Mouse (Mus musculus): ENCODE results near the gene Pth2. TPM values are rescaled to one million over a fixed set of nuclear protein-coding genes. Genes with fewer than 3 reads are reported as not detected.

Pth2 gene
- polyA plus RNA-seq (2015; fragmentation: Illumina TruSeq; extraction: RNeasy Lipid Tissue Mini Kit (QIAGEN cat#74804); ENCODE audit: insufficient read depth, low replicate concordance) = not detected

DNA sequence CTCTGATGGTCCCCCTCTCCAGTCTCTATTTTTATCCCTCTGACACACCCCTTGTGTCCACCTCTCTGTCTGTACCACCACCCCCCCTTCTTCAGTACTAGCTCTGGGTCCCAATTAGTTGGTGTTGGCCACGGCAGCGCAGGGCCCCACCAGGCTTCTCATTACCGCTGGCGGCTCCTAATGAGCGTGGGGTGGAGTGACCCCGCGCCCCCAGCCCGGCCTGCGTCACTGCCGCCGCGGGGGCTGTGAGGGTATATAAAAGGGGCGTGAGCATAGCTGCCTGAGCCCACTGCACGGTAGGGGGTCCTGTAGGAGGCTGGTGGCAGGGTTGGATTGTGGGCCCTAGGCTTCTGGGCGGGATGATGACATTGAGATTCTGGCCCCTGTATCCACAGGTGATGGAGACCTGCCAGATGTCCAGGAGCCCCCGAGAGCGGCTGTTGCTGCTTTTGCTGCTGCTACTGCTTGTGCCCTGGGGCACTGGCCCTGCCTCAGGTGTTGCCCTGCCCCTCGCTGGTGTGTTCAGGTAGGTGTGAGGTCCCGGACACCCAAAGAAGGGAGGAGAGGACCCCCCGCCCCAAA is at the start of gene Pth2:
Gene Pth2 (plus strand): TSS at position 100 of the 582 bp plus-strand sequence.

DNA sequence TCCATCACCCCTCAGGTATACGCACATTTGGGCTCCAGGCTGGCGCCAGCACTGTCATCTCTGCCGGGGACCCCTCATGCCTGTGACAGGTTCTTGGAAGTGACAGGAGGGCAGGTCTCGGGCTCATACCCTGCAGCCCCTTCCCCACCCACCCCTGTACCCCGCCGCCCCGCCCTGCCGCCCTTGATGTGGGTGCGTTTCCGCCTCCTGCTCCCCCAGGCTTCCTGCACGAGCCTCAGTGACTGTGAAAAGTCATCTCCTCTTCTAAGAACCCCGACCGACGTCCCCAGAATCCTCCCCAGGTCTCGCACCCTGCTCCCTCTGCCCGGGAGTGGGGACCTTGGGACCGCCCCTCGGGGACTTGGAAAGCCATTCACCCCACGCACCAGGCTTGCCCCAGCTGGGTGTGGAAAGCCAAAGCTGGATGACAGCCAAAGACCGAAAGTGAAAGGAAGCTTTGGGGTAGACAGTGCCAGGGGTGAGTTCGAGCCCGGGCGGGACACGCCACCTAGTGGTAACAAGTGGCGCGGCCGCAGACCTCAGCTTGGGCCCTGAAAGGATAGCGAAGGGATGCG is 44.7 kb upstream of the Pth2 start, which contains the start of the genes Gm45713 and Flt3l:
Gene Gm45713 (minus strand): TSS at position 239 of the 575 bp plus-strand sequence.
Gene Flt3l (minus strand): TSS at position 440 of the 575 bp plus-strand sequence.

DNA sequence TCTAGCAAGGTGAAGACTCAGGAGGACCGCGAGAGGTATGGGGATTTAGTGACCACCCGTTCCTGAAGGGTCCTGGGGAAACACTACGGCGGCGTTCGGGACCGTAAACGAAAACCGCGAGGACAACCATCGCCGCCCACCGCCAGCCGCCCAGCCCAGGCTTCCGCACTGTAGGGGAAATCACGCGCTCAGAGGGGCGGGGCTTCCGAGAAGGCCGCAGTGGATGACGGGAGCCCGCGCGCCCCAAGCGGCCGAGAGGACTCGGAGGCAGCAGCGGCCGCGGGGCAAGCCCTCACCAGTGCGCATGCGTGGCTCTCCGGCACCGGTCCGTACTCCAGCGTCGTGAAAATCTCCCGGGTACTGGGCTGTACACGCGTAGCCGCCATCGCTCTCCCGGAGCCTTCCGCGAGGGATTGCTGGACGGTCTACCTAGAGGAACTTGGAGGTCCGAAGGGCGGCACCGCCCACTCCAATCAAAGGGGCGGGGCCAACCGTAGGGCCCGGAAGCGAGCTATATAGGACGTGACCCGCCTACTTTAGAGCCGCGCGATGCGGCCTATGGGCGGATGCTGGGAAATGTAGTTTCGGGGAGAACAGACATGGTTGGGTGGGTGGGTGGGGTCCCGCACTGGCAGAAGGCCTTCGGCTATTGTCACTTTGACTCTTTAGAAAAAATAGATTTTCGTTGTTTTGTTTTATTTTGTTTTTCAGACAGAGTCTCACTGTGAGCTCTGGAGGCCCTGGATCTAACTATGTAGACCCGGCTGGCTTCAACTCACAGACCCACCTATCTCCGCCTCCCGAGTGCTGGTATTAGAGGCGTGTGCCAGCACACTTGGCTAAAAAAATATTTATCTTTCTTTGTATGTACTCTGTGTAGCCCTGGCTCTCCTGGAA is 26.5 kb upstream of the Pth2 start, which contains the start of the genes Pih1d1 and Aldh16a1:
Gene Pih1d1 (plus strand): TSS at position 208 of the 897 bp plus-strand sequence.
Gene Aldh16a1 (minus strand): TSS at position 489 of the 897 bp plus-strand sequence.

DNA sequence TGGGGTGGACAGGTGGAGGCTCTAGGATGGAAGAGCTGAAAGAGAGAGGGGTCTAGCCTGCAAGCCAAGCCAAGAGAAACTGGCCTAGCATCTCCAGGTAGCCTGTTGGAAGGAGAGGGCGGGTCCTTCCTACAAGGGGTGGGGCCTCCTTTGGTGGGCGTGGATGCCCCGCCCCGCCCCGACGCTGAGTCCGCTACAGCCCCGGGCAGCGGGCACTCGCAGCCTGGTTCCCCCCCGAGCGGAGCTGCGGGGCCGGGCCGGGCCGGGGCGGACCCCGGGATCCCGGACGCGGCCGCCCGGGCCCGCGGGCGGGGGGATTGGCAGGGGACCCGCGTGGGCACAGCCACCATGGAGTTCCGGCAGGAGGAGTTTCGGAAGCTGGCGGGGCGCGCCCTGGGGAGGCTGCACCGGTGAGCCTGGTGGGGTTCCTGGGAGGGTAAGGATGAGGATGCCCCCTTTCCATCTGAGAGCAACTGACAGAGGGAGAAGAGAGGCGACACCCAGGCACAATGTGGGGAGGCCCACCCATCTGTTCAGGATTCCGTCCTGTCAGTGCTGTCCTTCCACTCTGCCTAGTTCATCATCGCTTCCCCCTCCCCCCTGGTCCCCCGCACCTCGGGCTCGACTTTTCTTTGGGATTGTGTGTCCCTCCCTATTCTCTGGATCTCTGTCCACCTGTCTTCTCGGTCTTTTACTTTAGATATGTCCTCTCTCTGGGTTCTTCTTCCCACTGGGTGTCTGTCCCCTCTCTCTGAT is 16.9 kb upstream of the Pth2 start, which contains the start of gene Slc17a7:
Gene Slc17a7 (plus strand): TSS at position 215 of the 756 bp plus-strand sequence.

DNA sequence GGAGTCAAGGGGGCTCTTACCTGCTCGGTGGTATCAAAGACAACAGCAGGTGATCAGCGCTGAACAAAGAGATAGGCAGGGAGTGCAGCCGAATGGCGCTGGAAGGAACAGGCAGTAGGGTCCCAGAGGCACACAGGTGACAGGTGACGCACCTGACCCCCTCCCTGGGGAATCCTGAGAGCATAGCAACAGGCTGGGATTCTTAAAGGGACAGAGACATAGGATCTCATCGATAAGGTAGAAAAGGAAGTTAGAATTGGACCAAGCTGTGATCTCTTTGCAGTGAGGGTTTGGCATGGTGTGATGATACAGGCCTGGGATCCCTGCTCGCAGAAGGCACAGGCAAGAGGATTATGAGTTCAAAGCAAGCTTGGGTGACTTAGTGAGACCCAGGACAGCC is 1.3 kb upstream of the Pth2 start, which contains the start of gene Gfy:
Gene Gfy (minus strand): TSS at position 101 of the 400 bp plus-strand sequence.

DNA sequence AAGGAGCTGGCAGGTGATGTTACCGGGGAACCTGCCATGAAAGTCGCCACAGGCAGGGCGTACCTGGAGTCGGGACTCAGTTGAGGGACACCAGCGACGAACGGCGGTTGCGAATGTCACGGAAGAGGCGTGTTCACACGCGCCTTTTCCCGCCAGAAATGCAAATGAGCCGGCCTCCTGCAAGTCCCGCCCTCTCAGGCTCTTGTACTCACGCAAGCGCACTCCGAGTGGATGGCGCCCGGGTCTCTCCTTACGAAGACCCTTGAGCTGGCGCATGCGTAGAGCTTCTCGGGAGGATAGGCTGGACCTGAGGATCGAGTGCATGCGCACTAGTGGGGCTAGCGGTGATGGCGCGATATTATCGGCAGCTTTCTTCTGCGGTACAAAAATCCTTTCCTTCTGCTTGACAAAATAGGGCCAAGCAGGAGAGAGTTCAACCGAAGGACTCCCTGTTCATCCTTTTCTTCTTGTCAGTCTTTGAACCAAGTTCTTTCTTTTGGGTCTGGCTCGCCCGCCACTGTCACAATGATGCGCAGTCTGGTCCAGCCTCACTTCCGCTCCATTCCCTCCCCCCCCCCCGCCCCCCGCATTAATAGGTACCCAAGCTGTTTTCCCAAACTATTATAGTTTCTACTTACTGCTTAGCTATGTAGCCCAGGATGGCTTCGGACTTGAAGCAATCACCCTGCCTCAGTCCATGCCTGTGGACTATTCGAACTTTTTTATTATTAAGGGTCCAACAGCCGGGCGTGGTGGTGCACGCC is 23.8 kb downstream of the Pth2 start, which contains the start of gene Ccdc155:
Gene Ccdc155 (minus strand): TSS at position 513 of the 764 bp plus-strand sequence.

DNA sequence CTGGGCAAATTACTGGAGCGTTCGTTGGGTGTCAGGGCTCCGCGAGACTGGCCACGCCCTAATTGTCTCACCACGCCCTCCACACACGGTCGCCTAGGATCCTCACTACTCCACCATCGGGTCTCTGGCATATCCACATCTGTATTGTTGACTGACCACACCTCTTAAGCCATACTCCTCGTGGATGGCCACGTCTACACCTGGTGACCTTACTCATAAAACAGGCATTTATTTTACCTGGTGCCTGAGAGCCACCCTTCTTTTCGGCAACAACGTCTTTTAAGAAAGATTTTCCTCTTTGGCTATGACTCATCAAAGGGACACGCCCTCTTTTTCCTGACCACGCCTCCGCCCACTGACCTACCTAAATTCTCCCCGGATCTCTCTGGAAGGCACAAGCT is 31.1 kb downstream of the Pth2 start, which contains the start of gene Dkkl1:
Gene Dkkl1 (minus strand): TSS at position 297 of the 401 bp plus-strand sequence.

DNA sequence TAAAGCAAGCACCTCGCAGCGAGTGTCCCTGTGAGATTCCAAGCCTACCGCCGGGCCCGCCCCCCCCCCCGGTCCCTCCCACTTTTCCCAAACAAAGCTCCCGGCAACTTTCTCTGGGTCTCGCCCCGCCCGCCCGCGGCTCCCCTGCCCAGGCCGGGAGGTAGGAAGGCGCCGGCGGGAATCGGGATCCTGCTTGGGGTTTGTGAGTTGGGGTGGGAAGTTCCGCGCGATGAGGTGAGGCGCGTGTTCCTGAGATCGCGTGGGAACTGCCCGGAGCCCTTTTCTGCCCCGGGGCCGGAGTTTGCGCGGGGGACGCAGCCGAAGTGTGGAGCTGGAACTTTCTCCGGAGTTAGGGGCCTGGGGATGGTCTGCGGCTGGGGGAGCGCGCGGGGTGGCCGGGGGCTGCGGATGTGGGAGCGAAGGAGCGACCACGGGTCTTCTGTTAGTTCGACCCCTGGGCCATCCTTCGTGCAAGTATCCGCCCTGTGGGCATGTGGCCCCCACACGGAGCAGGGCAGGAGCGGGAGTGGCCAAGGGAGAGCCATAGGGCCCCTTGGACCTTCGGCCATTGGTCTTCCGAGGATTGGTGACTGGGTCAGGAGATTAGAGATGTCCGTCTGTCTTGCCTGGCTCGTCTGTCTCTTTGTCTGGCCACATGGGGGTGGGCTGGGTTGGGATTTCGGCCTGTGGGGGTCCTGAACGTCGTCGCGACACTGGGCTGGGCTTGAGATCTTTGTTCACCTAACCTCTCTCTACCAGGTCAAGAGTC is 35.1 kb downstream of the Pth2 start, which contains the start of gene Tead2:
Gene Tead2 (plus strand): TSS at position 81 of the 769 bp plus-strand sequence.

Other genes with a start within 250 kb of the Pth2 start
- not detected for gene Tsks, start 237.8 kb upstream of the Pth2 start, polyA plus RNA-seq (2015; fragmentation: Illumina TruSeq; extraction: RNeasy Lipid Tissue Mini Kit (QIAGEN cat#74804); ENCODE audit: insufficient read depth, low replicate concordance)
- 1.5 TPM for gene Cpt1c, start 206.1 kb upstream of the Pth2 start, polyA plus RNA-seq (2015; fragmentation: Illumina TruSeq; extraction: RNeasy Lipid Tissue Mini Kit (QIAGEN cat#74804); ENCODE audit: insufficient read depth, low replicate concordance)
- 116 TPM for gene Prmt1, start 194.4 kb upstream of the Pth2 start, polyA plus RNA-seq (2015; fragmentation: Illumina TruSeq; extraction: RNeasy Lipid Tissue Mini Kit (QIAGEN cat#74804); ENCODE audit: insufficient read depth, low replicate concordance)
- gene Irf3, start 183.3 kb upstream of the Pth2 start, polyA plus RNA-seq (2015; fragmentation: Illumina TruSeq; extraction: RNeasy Lipid Tissue Mini Kit (QIAGEN cat#74804); ENCODE audit: insufficient read depth, low replicate concordance) = 140 TPM
- gene Bcl2l12, start 182.3 kb upstream of the Pth2 start, polyA plus RNA-seq (2015; fragmentation: Illumina TruSeq; extraction: RNeasy Lipid Tissue Mini Kit (QIAGEN cat#74804); ENCODE audit: insufficient read depth, low replicate concordance) = 6.8 TPM
- gene Scaf1, start 164.6 kb upstream of the Pth2 start, polyA plus RNA-seq (2015; fragmentation: Illumina TruSeq; extraction: RNeasy Lipid Tissue Mini Kit (QIAGEN cat#74804); ENCODE audit: insufficient read depth, low replicate concordance) = 22.6 TPM
- 30.0 TPM for gene Rras, start 163.0 kb upstream of the Pth2 start, polyA plus RNA-seq (2015; fragmentation: Illumina TruSeq; extraction: RNeasy Lipid Tissue Mini Kit (QIAGEN cat#74804); ENCODE audit: insufficient read depth, low replicate concordance)
- gene Prr12, start 128.1 kb upstream of the Pth2 start, polyA plus RNA-seq (2015; fragmentation: Illumina TruSeq; extraction: RNeasy Lipid Tissue Mini Kit (QIAGEN cat#74804); ENCODE audit: insufficient read depth, low replicate concordance) = 4.3 TPM
- 21.1 TPM for gene Nosip, start 118.6 kb upstream of the Pth2 start, polyA plus RNA-seq (2015; fragmentation: Illumina TruSeq; extraction: RNeasy Lipid Tissue Mini Kit (QIAGEN cat#74804); ENCODE audit: insufficient read depth, low replicate concordance)
- 3.5 TPM for gene Prrg2, start 118.3 kb upstream of the Pth2 start, polyA plus RNA-seq (2015; fragmentation: Illumina TruSeq; extraction: RNeasy Lipid Tissue Mini Kit (QIAGEN cat#74804); ENCODE audit: insufficient read depth, low replicate concordance)
- 9.4 TPM for gene Rcn3, start 88.8 kb upstream of the Pth2 start, polyA plus RNA-seq (2015; fragmentation: Illumina TruSeq; extraction: RNeasy Lipid Tissue Mini Kit (QIAGEN cat#74804); ENCODE audit: insufficient read depth, low replicate concordance)
- gene Fcgrt, start 77.1 kb upstream of the Pth2 start, polyA plus RNA-seq (2015; fragmentation: Illumina TruSeq; extraction: RNeasy Lipid Tissue Mini Kit (QIAGEN cat#74804); ENCODE audit: insufficient read depth, low replicate concordance) = 45.8 TPM
- 3,350 TPM for gene Rps11, start 56.6 kb upstream of the Pth2 start, polyA plus RNA-seq (2015; fragmentation: Illumina TruSeq; extraction: RNeasy Lipid Tissue Mini Kit (QIAGEN cat#74804); ENCODE audit: insufficient read depth, low replicate concordance)
- 4,521 TPM for gene Rpl13a, start 52.2 kb upstream of the Pth2 start, polyA plus RNA-seq (2015; fragmentation: Illumina TruSeq; extraction: RNeasy Lipid Tissue Mini Kit (QIAGEN cat#74804); ENCODE audit: insufficient read depth, low replicate concordance)
- not detected for gene Gm45713, start 44.8 kb upstream of the Pth2 start, polyA plus RNA-seq (2015; fragmentation: Illumina TruSeq; extraction: RNeasy Lipid Tissue Mini Kit (QIAGEN cat#74804); ENCODE audit: insufficient read depth, low replicate concordance)
- gene Flt3l, start 44.6 kb upstream of the Pth2 start, polyA plus RNA-seq (2015; fragmentation: Illumina TruSeq; extraction: RNeasy Lipid Tissue Mini Kit (QIAGEN cat#74804); ENCODE audit: insufficient read depth, low replicate concordance) = 119 TPM
- 19.7 TPM for gene Pih1d1, start 26.7 kb upstream of the Pth2 start, polyA plus RNA-seq (2015; fragmentation: Illumina TruSeq; extraction: RNeasy Lipid Tissue Mini Kit (QIAGEN cat#74804); ENCODE audit: insufficient read depth, low replicate concordance)
- gene Aldh16a1, start 26.4 kb upstream of the Pth2 start, polyA plus RNA-seq (2015; fragmentation: Illumina TruSeq; extraction: RNeasy Lipid Tissue Mini Kit (QIAGEN cat#74804); ENCODE audit: insufficient read depth, low replicate concordance) = 25.4 TPM
- not detected for gene Slc17a7, start 17.0 kb upstream of the Pth2 start, polyA plus RNA-seq (2015; fragmentation: Illumina TruSeq; extraction: RNeasy Lipid Tissue Mini Kit (QIAGEN cat#74804); ENCODE audit: insufficient read depth, low replicate concordance)
- not detected for gene Gfy, start 1.4 kb upstream of the Pth2 start, polyA plus RNA-seq (2015; fragmentation: Illumina TruSeq; extraction: RNeasy Lipid Tissue Mini Kit (QIAGEN cat#74804); ENCODE audit: insufficient read depth, low replicate concordance)
- 0.10 TPM for gene Ccdc155, start 23.9 kb downstream of the Pth2 start, polyA plus RNA-seq (2015; fragmentation: Illumina TruSeq; extraction: RNeasy Lipid Tissue Mini Kit (QIAGEN cat#74804); ENCODE audit: insufficient read depth, low replicate concordance)
- gene Dkkl1, start 31.2 kb downstream of the Pth2 start, polyA plus RNA-seq (2015; fragmentation: Illumina TruSeq; extraction: RNeasy Lipid Tissue Mini Kit (QIAGEN cat#74804); ENCODE audit: insufficient read depth, low replicate concordance) = 0.99 TPM
- 2.5 TPM for gene Tead2, start 34.8 kb downstream of the Pth2 start, polyA plus RNA-seq (2015; fragmentation: Illumina TruSeq; extraction: RNeasy Lipid Tissue Mini Kit (QIAGEN cat#74804); ENCODE audit: insufficient read depth, low replicate concordance)
- 398 TPM for gene Cd37, start 58.1 kb downstream of the Pth2 start, polyA plus RNA-seq (2015; fragmentation: Illumina TruSeq; extraction: RNeasy Lipid Tissue Mini Kit (QIAGEN cat#74804); ENCODE audit: insufficient read depth, low replicate concordance)
- not detected for gene Slc6a16, start 60.1 kb downstream of the Pth2 start, polyA plus RNA-seq (2015; fragmentation: Illumina TruSeq; extraction: RNeasy Lipid Tissue Mini Kit (QIAGEN cat#74804); ENCODE audit: insufficient read depth, low replicate concordance)
- 0.97 TPM for gene Slc6a21, start 96.5 kb downstream of the Pth2 start, polyA plus RNA-seq (2015; fragmentation: Illumina TruSeq; extraction: RNeasy Lipid Tissue Mini Kit (QIAGEN cat#74804); ENCODE audit: insufficient read depth, low replicate concordance)
- gene Trpm4, start 152.8 kb downstream of the Pth2 start, polyA plus RNA-seq (2015; fragmentation: Illumina TruSeq; extraction: RNeasy Lipid Tissue Mini Kit (QIAGEN cat#74804); ENCODE audit: insufficient read depth, low replicate concordance) = 3.5 TPM
- gene Hrc, start 154.3 kb downstream of the Pth2 start, polyA plus RNA-seq (2015; fragmentation: Illumina TruSeq; extraction: RNeasy Lipid Tissue Mini Kit (QIAGEN cat#74804); ENCODE audit: insufficient read depth, low replicate concordance) = 0.15 TPM
- gene Ppfia3, start 186.0 kb downstream of the Pth2 start, polyA plus RNA-seq (2015; fragmentation: Illumina TruSeq; extraction: RNeasy Lipid Tissue Mini Kit (QIAGEN cat#74804); ENCODE audit: insufficient read depth, low replicate concordance) = 0.10 TPM
- not detected for gene Lin7b, start 189.6 kb downstream of the Pth2 start, polyA plus RNA-seq (2015; fragmentation: Illumina TruSeq; extraction: RNeasy Lipid Tissue Mini Kit (QIAGEN cat#74804); ENCODE audit: insufficient read depth, low replicate concordance)
- 639 TPM for gene Snrnp70, start 214.7 kb downstream of the Pth2 start, polyA plus RNA-seq (2015; fragmentation: Illumina TruSeq; extraction: RNeasy Lipid Tissue Mini Kit (QIAGEN cat#74804); ENCODE audit: insufficient read depth, low replicate concordance)
- gene Kcna7, start 224.7 kb downstream of the Pth2 start, polyA plus RNA-seq (2015; fragmentation: Illumina TruSeq; extraction: RNeasy Lipid Tissue Mini Kit (QIAGEN cat#74804); ENCODE audit: insufficient read depth, low replicate concordance) = not detected
- not detected for gene Ntf5, start 232.7 kb downstream of the Pth2 start, polyA plus RNA-seq (2015; fragmentation: Illumina TruSeq; extraction: RNeasy Lipid Tissue Mini Kit (QIAGEN cat#74804); ENCODE audit: insufficient read depth, low replicate concordance)
- not detected for gene Lhb, start 239.8 kb downstream of the Pth2 start, polyA plus RNA-seq (2015; fragmentation: Illumina TruSeq; extraction: RNeasy Lipid Tissue Mini Kit (QIAGEN cat#74804); ENCODE audit: insufficient read depth, low replicate concordance)

Data from spleen, adult 10 weeks (tissue).